Mouse (Mus musculus): Measurements from ENCODE around the gene Sf3b1.

DNA sequence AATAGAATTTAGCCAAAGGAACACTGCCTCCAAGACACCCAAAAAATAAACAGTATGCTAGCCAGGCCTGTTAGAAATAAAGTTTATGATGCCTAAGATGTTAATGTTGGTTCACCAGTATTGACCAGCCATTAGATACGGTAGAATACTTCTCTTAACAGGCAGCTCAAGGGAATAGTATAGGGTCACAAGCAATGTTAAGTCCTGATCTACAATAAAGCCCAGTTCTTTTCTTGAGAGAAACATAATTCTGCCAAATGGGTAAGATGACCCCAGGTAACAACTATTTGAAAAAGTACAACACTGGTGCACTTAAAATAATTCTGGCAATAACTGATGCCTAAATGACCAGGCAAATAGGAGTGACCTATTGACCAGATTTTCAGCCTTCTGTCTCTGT, 685 bp upstream of the Sf3b1 start:
- TF ChIP-seq POLR2A (IDR thresholded peaks at IDR 0.05; ENCODE audit: extremely low read depth, insufficient read depth, low read length): no peak
- no peak for TF ChIP-seq CTCF (IDR thresholded peaks at IDR 0.05; ENCODE audit: low read depth, low read length)

Data from liver, adult 2 months (tissue).